Mouse (Mus musculus) fat pad, adult 2 months (tissue): Measurements from ENCODE around the gene Akt3.

ENCODE experiments used
- DNase-seq: peaks from one replicate; pipeline ENCODE4 v3.0.0-alpha.2; 2011; ENCODE audit warnings: low read depth, low spot score; ENCODE audit errors: extremely low read depth

Gene Akt3

GRCm38 (mm10) chr1:177061761-177062160, 196.2 kb downstream of the Akt3 start:
- no peak for DNase-seq

GRCm38 (mm10) chr1:177054891-177055290, 203.1 kb downstream of the Akt3 start:
- no peak for DNase-seq

- no peak for DNase-seq
Observed at GRCm38 (mm10) chr1:177051366-177051963, 206.5 kb downstream of the Akt3 start.

GRCm38 (mm10) chr1:177048773-177049172, 209.2 kb downstream of the Akt3 start:
- no peak for DNase-seq

- DNase-seq: no peak
Observed at GRCm38 (mm10) chr1:177046963-177047362, 211.0 kb downstream of the Akt3 start.

GRCm38 (mm10) chr1:177045885-177046284, 212.1 kb downstream of the Akt3 start:
- no peak for DNase-seq

- no peak for DNase-seq
Observed at GRCm38 (mm10) chr1:177040058-177040457, 217.9 kb downstream of the Akt3 start.

GRCm38 (mm10) chr1:177039093-177039674, 218.8 kb downstream of the Akt3 start:
- no peak for DNase-seq

- DNase-seq: no peak
Observed at GRCm38 (mm10) chr1:177038383-177038782, 219.6 kb downstream of the Akt3 start.

- DNase-seq: no peak
Observed at GRCm38 (mm10) chr1:177035460-177035859, 222.5 kb downstream of the Akt3 start.

GRCm38 (mm10) chr1:177032233-177032632, 225.8 kb downstream of the Akt3 start:
- no peak for DNase-seq

GRCm38 (mm10) chr1:177031196-177031595, 226.8 kb downstream of the Akt3 start:
- no peak for DNase-seq

GRCm38 (mm10) chr1:177030669-177031068, 227.3 kb downstream of the Akt3 start:
- no peak for DNase-seq

GRCm38 (mm10) chr1:177029032-177029431, 229.0 kb downstream of the Akt3 start:
- no peak for DNase-seq

- no peak for DNase-seq
Observed at GRCm38 (mm10) chr1:177027706-177028105, 230.3 kb downstream of the Akt3 start.

- no peak for DNase-seq
Observed at GRCm38 (mm10) chr1:177022751-177023150, 235.3 kb downstream of the Akt3 start.

- DNase-seq: no peak
Observed at GRCm38 (mm10) chr1:177019668-177020067, 238.3 kb downstream of the Akt3 start.

GRCm38 (mm10) chr1:177018750-177019149, 239.3 kb downstream of the Akt3 start:
- DNase-seq: no peak

- DNase-seq: no peak
Observed at GRCm38 (mm10) chr1:177016729-177017128, 241.3 kb downstream of the Akt3 start.

GRCm38 (mm10) chr1:177015917-177016316, 242.1 kb downstream of the Akt3 start:
- no peak for DNase-seq

GRCm38 (mm10) chr1:177014921-177015439, 243.0 kb downstream of the Akt3 start:
- no peak for DNase-seq

GRCm38 (mm10) chr1:177014346-177014745, 243.7 kb downstream of the Akt3 start:
- DNase-seq: no peak

GRCm38 (mm10) chr1:177013776-177014175, 244.2 kb downstream of the Akt3 start:
- no peak for DNase-seq
